Mouse (Mus musculus): ENCODE data around the gene Cnksr2.

DNA sequence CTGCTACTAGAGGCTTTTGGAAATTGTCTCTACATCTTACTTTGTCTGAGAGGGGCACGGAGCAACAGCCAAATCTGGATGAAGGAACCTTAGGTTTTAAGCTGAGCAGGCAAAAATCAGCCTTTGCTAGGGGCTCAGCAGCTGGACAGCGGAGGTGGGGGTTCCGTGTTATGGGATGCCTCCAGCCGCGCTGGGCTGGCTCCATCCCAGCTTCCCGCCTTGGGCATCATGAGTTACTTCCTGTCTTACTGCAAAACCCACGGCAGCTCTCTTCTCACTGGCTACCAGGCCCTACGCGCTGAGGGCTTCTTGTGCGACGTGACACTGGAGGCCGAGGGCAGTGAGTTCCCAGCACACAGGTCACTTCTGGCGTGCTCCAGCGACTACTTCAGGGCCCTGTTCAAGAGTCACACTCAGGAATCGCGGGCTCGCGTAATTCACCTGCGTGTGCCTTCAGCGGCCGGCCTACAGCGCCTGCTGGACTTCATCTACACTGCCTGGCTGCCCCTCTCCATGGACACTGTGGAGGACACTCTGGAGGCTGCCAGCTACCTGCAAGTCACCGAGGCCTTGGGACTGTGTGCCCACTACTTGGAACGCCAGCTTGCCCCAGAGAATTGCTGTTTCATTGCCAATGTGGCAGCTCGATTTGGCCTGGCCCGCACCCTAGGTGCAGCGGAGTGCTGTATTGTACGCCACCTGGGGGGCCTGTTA is 224.7 kb downstream of the Cnksr2 start, which contains the start of gene Klhl34:
- no peak for TF ChIP-seq CHD1 (IDR thresholded peaks at IDR 0.05; ENCODE audit: low read depth, low read length)
- TF ChIP-seq CTCF (conservative IDR thresholded peaks at IDR 0.05 in 1 of 2, IDR thresholded peaks at IDR 0.05 in 1 of 2; ENCODE audit: low read depth in 2 of 2, low read length in 2 of 2), result no peak
- TF ChIP-seq EP300 (IDR thresholded peaks at IDR 0.05; ENCODE audit: low read length), result no peak
- no peak for TF ChIP-seq ZMIZ1 (IDR thresholded peaks at IDR 0.05; ENCODE audit: low read depth, low read length)
- TF ChIP-seq ZNF384 (IDR thresholded peaks at IDR 0.05; ENCODE audit: low read depth, low read length), result no peak
- TF ChIP-seq E2F4 (IDR thresholded peaks at IDR 0.05; ENCODE audit: insufficient replicate concordance, low read depth, low read length), result no peak
- no peak for TF ChIP-seq NRF1 (IDR thresholded peaks at IDR 0.05; ENCODE audit: low read depth, low read length)
- no peak for TF ChIP-seq RCOR1 (conservative IDR thresholded peaks at IDR 0.05; ENCODE audit: low read depth, low read length)
- TF ChIP-seq CHD2 (IDR thresholded peaks at IDR 0.05; ENCODE audit: low read length), result no peak
- TF ChIP-seq POLR2A (IDR thresholded peaks at IDR 0.05; ENCODE audit: low read depth, low read length), result no peak
